Mouse (Mus musculus) cerebellum, postnatal 25 days (tissue): ENCODE measurements around the gene Pycr2.
A peak's percentile ranks its signal among the peaks of the same experiment; 100 is the strongest.
"Not testable (repeated sequence)": the region's sequence is repeated elsewhere in the genome, so short reads cannot be mapped to it uniquely, and the experiment has no call there.

ENCODE experiments used
- DNase-seq, 2 experiments: peaks; one replicate each; pipeline ENCODE4 v3.0.0; 2021; ENCODE audit warnings: mixed read lengths in 2 of 2

Gene Pycr2

GRCm38 (mm10) chr1:180904039-180904814, at the start of gene Pycr2:
Gene Pycr2 (plus strand): TSS chr1:180904293.
- peak; percentile 95 to 97 for DNase-seq

- no peak for DNase-seq
Observed at GRCm38 (mm10) chr1:180858763-180859162, 45.3 kb upstream of the Pycr2 start.

- DNase-seq, result no peak
Observed at GRCm38 (mm10) chr1:180860030-180860429, 44.1 kb upstream of the Pycr2 start.

- DNase-seq, result peak in 1 of 2 experiments; percentile 34
Observed at GRCm38 (mm10) chr1:180863606-180864005, 40.5 kb upstream of the Pycr2 start.

GRCm38 (mm10) chr1:180866001-180866400, 38.1 kb upstream of the Pycr2 start:
- no peak for DNase-seq

GRCm38 (mm10) chr1:180870122-180870650, 33.9 kb upstream of the Pycr2 start:
- DNase-seq, result no peak

GRCm38 (mm10) chr1:180873861-180874484, 30.1 kb upstream of the Pycr2 start:
- DNase-seq, result peak; percentile 25 to 64

GRCm38 (mm10) chr1:180874615-180875014, 29.5 kb upstream of the Pycr2 start:
- DNase-seq, result no peak

- DNase-seq, result no peak
Observed at GRCm38 (mm10) chr1:180875126-180875525, 29.0 kb upstream of the Pycr2 start.

- no peak for DNase-seq
Observed at GRCm38 (mm10) chr1:180877466-180877865, 26.6 kb upstream of the Pycr2 start.

- no peak for DNase-seq
Observed at GRCm38 (mm10) chr1:180881768-180882167, 22.3 kb upstream of the Pycr2 start.

GRCm38 (mm10) chr1:180883731-180884130, 20.4 kb upstream of the Pycr2 start:
- DNase-seq, result no peak

GRCm38 (mm10) chr1:180884484-180884883, 19.6 kb upstream of the Pycr2 start:
- no peak for DNase-seq

GRCm38 (mm10) chr1:180888556-180889042, 15.5 kb upstream of the Pycr2 start:
- DNase-seq, result no peak

GRCm38 (mm10) chr1:180889172-180889571, 14.9 kb upstream of the Pycr2 start:
- DNase-seq, result no peak

- no peak for DNase-seq
Observed at GRCm38 (mm10) chr1:180889841-180890240, 14.3 kb upstream of the Pycr2 start.

GRCm38 (mm10) chr1:180892808-180893207, 11.3 kb upstream of the Pycr2 start, which contains the start of gene Lefty2:
Gene Lefty2 (plus strand): TSS chr1:180893108.
- no peak for DNase-seq

- DNase-seq, result not testable (repeated sequence)
Observed at GRCm38 (mm10) chr1:180894088-180894987, 9.8 kb upstream of the Pycr2 start.

GRCm38 (mm10) chr1:180901107-180901506, 3.0 kb upstream of the Pycr2 start:
- DNase-seq, result peak in 1 of 2 experiments; percentile 50

- DNase-seq, result no peak
Observed at GRCm38 (mm10) chr1:180902915-180903314, 1.2 kb upstream of the Pycr2 start.

GRCm38 (mm10) chr1:180903666-180904038, 441 bp upstream of the Pycr2 start:
- no peak for DNase-seq

GRCm38 (mm10) chr1:180904815-180905080, 655 bp downstream of the Pycr2 start:
- DNase-seq, result peak in 1 of 2 experiments; percentile 11

GRCm38 (mm10) chr1:180905307-180905706, 1.2 kb downstream of the Pycr2 start:
- DNase-seq, result no peak
